Mouse (Mus musculus) mouse embryonic stem cell (cell line): ENCODE measurements around the gene Mindy3.
"Not testable (repeated sequence)": the region's sequence is repeated elsewhere in the genome, so short reads cannot be mapped to it uniquely, and the experiment has no call there.

Source experiments
- in situ Hi-C, 2 experiments: fragments of 300-500 bp; cut with MboI; formaldehyde crosslinking; loops; 1 replicate in 1 of 2; 3 replicates in 1 of 2; pipeline ENCODE4 v1.14.3; 2019 to 2020; ENCODE audit warnings: low sequenced_read_pairs in 2 of 2, low pct_unique_long_range_greater_than_20kb in 1 of 2, mixed read lengths in 1 of 2; ENCODE audit not compliant: unreplicated experiment in 1 of 2

Gene Mindy3

GRCm38 (mm10) chr2:12419262-12419655 lies at the start of gene Mindy3:
Mindy3 (minus strand) TSS chr2:12419470.
- in situ Hi-C loops = no loop called here

GRCm38 (mm10) chr2:12459732-12460131 lies 40.5 kb upstream of the Mindy3 start:
- in situ Hi-C loops = loop anchor here in 1 of 2 experiments (25.0 kb wide), 1 partner anchor 803 kb away; the partner anchor contains the start of gene Rsu1

GRCm38 (mm10) chr2:12450108-12450507 lies 30.8 kb upstream of the Mindy3 start:
- in situ Hi-C loops = loop anchor here in 1 of 2 experiments (25.0 kb wide), 1 partner anchor 812 kb away; the partner anchor contains the start of gene Rsu1

GRCm38 (mm10) chr2:12440120-12440519 lies 20.9 kb upstream of the Mindy3 start:
- in situ Hi-C loops = no loop called here

GRCm38 (mm10) chr2:12439543-12439942 lies 20.3 kb upstream of the Mindy3 start:
- in situ Hi-C loops = no loop called here

GRCm38 (mm10) chr2:12438181-12438580 lies 18.9 kb upstream of the Mindy3 start:
- in situ Hi-C loops = no loop called here

- in situ Hi-C loops = no loop called here
These were observed 12.8 kb upstream of the Mindy3 start for GRCm38 (mm10) chr2:12432055-12432454.

- in situ Hi-C loops = no loop called here
These were observed 5.1 kb upstream of the Mindy3 start for GRCm38 (mm10) chr2:12424374-12424773.

GRCm38 (mm10) chr2:12423426-12423825 lies 4.2 kb upstream of the Mindy3 start:
- in situ Hi-C loops = not testable (repeated sequence)

- in situ Hi-C loops = no loop called here
These were observed 572 bp downstream of the Mindy3 start for GRCm38 (mm10) chr2:12418534-12419261.

GRCm38 (mm10) chr2:12418121-12418520 lies 1.1 kb downstream of the Mindy3 start:
- in situ Hi-C loops = no loop called here

- in situ Hi-C loops = no loop called here
These were observed 7.0 kb downstream of the Mindy3 start for GRCm38 (mm10) chr2:12412309-12412708.

GRCm38 (mm10) chr2:12411129-12411528 lies 8.1 kb downstream of the Mindy3 start:
- in situ Hi-C loops = no loop called here

GRCm38 (mm10) chr2:12406737-12407136 lies 12.5 kb downstream of the Mindy3 start:
- in situ Hi-C loops = no loop called here

GRCm38 (mm10) chr2:12402469-12402868 lies 16.8 kb downstream of the Mindy3 start:
- in situ Hi-C loops = no loop called here

- in situ Hi-C loops = no loop called here
These were observed 18.1 kb downstream of the Mindy3 start for GRCm38 (mm10) chr2:12401137-12401536.

- in situ Hi-C loops = no loop called here
These were observed 30.2 kb downstream of the Mindy3 start for GRCm38 (mm10) chr2:12389028-12389427.

GRCm38 (mm10) chr2:12388569-12388968 lies 30.7 kb downstream of the Mindy3 start:
- in situ Hi-C loops = no loop called here

GRCm38 (mm10) chr2:12384389-12384788 lies 34.9 kb downstream of the Mindy3 start:
- in situ Hi-C loops = no loop called here

- in situ Hi-C loops = no loop called here
These were observed 36.6 kb downstream of the Mindy3 start for GRCm38 (mm10) chr2:12382650-12383049.
